Mouse (Mus musculus) cortical plate, adult 2 months (tissue): Measurements from ENCODE around the gene Sacm1l.

Experiments used
- CTCF ChIP-seq: fragments of 200-500 bp; IDR thresholded peaks from 2 replicates; pipeline ENCODE4 v1.5.1; 2011; ENCODE audit warnings: mild to moderate bottlenecking, control low read depth, low read length; ENCODE audit not compliant: insufficient read depth; ENCODE audit errors: extremely low read depth
- POLR2A ChIP-seq: fragments of 200-500 bp; IDR thresholded peaks from 2 replicates; pipeline ENCODE4 v1.6.1; 2011; ENCODE audit warnings: mild to moderate bottlenecking, low read length, control low read depth; ENCODE audit not compliant: insufficient read depth; ENCODE audit errors: extremely low read depth

DNA sequence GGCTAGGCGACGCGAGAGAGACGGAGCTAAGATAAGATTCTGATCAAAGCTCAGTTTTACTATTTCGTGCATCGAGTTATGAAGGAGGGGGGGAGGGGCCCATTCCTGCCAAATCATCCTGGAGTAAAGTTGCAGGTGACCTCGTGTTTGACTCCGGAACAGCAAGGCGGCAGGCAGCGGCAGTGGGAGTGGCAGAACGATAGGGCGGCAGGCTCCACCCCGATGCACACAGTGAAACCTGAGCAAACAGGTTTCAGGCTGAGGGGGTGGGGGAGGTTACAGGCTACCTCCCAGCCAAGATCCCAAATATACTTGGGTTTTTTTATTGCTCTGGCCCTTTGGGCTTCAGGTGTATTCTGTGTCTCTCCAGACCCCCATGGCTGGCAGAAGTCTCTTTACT lies 32.9 kb upstream of the Sacm1l start:
- TF ChIP-seq POLR2A, result no peak
- TF ChIP-seq CTCF, result no peak
